Mouse (Mus musculus): Measurements from ENCODE around the gene AI467606. TPM values are rescaled to one million over a fixed set of nuclear protein-coding genes. Genes with fewer than 3 reads are reported as not detected.

The AI467606 gene
- polyA plus RNA-seq, 1 experiment from 2014 or later, result 4.3 TPM

DNA sequence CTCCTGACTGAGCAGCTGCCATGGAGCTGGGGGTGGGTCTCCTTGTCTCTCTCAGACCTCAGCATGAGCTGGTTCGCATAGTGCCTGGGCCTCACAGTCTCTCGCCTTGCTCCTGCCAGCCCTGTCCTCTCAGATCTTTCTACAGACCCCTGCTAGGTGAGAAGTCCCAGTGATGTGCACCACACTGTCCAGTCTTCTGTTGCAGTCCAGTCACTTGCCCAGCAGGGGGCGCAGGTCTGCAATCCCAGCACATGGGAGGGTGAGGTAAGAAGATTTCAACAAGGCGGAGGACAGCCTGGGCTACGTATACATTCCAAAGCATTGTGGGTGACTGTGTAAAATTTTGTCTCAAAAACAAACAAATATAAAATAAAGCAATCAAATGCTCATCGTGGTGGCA, 20.3 kb downstream of the AI467606 start:
- Histone ChIP-seq H3K36me3 (ENCODE audit: insufficient read depth, low read length) (no peaks in the 10 kb centered on the region), H3K4me3 (replicated peaks; ENCODE audit: low read depth, low read length) (no peak overlapping the region), H3K27me3 (ENCODE audit: insufficient read depth, low read length) (no peaks in the 10 kb centered on the region), H3K4me1 (replicated peaks; ENCODE audit: insufficient read depth, low read length) (0 out of 2 replicates have a peak, but pooled peaks cover 2% of the 10 kb centered on the region), H3K9ac (ENCODE audit: low read depth, low read length) (no peak overlapping the region), H3K4me2 (ENCODE audit: low read length) (no peak overlapping the region), H3K9me3 (replicated peaks; ENCODE audit: low read length) (no peaks in the 10 kb centered on the region), H3K27ac (no peak overlapping the region)
- ATAC-seq (replicated peaks; ENCODE audit: low FRiP score, low read depth) (no peak), DNase-seq (ENCODE audit: low spot score) (no peak)
- WGBS, result 51% methylated on average over 6 of the region's 6 CpGs
- TF ChIP-seq CTCF (IDR thresholded peaks at IDR 0.05; ENCODE audit: low read depth), result peak; percentile 77

DNA sequence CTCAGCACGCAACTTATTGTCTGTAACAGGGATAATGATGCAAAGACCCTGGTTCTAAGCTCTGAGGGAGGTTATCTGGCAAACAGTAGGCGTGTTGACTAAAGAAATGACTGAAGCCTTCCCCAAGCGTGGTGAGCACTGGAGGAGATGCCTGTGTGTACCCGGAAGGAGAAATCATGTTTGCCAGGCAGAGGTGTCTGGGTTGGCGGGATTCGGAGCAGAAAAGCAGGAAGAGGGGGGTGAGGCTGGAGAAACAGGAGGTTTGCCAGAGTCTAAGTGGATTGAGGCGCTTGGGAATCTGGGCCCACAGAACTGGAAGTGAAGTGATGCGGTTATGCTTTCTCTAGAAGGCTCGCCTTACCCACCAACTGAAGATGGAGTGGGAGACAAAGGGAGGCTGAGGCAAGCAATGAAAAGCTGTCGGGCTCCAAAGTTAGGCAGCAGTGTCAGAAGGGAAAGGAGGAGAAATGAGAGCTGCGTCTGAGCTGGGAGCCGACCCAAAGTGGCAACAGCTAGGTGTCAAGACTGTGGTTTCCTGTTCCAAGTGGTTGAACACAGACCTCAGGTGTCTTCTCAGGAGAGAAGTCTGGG, 21.2 kb downstream of the AI467606 start:
- H3K4me3 ChIP-seq (replicated peaks; ENCODE audit: low read depth, low read length), result no peak overlapping the region
- WGBS, result 68% methylated on average over 12 of the region's 12 CpGs
- ATAC-seq (replicated peaks; ENCODE audit: low FRiP score, low read depth), result no peak

DNA sequence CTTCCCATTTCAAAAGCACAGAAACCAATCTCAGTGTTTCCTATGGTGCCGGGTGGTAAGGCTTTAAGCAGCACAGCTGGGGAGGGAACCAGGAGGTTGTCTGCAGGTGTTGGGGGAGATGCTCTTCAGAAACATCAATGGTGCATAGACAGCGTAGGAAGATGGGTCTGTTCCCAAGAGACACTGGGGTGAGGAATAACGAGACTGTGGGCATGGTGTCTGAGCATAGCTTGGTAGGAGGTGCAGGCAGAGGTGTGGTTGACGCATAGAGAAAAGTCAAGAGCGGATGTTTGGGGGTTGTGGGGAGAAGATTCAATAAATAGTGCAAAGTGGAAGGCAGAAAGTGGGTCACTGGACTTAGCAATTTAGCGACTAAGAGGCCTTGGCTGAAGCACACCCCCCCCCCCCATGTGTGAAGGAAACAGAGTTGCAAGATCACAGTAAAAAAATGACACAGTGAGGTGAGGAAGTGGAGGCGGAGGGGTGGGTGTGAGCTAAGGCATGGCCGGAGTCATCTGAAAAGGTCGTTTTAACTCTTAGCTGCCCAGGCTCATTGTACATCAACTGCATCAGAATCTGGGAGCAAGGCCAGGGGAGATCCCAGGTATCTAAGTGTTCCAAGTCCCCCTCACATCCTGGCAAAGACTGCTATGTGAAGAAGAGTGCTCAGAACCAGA, 21.9 kb downstream of the AI467606 start:
- TF ChIP-seq CTCF (IDR thresholded peaks at IDR 0.05; ENCODE audit: low read depth), result no peak
- Histone ChIP-seq H3K4me2 (ENCODE audit: low read length) (no peak overlapping the region), H3K27ac (peak overlapping the region; percentile 84; the same call in 1 of the 2 replicates), H3K4me3 (replicated peaks; ENCODE audit: low read depth, low read length) (no peak overlapping the region), H3K4me1 (replicated peaks; ENCODE audit: insufficient read depth, low read length) (0 out of 2 replicates have a peak, but pooled peaks cover 8% of the 10 kb centered on the region), H3K9ac (ENCODE audit: low read depth, low read length) (no peak overlapping the region), H3K27me3 (ENCODE audit: insufficient read depth, low read length) (no peaks in the 10 kb centered on the region), H3K9me3 (replicated peaks; ENCODE audit: low read length) (no peaks in the 10 kb centered on the region), H3K36me3 (ENCODE audit: insufficient read depth, low read length) (no peaks in the 10 kb centered on the region)
- ATAC-seq (replicated peaks; ENCODE audit: low FRiP score, low read depth) (no peak), DNase-seq (ENCODE audit: low spot score) (no peak)
- WGBS, result 37% methylated on average over 9 of the region's 9 CpGs

More for the DNA sequence above, 21.2 kb downstream of the AI467606 start:
- Histone ChIP-seq H3K27ac (no peak overlapping the region), H3K4me2 (ENCODE audit: low read length) (no peak overlapping the region), H3K9me3 (replicated peaks; ENCODE audit: low read length) (no peaks in the 10 kb centered on the region), H3K4me1 (replicated peaks; ENCODE audit: insufficient read depth, low read length) (0 out of 2 replicates have a peak, but pooled peaks cover 2% of the 10 kb centered on the region), H3K9ac (ENCODE audit: low read depth, low read length) (no peak overlapping the region), H3K27me3 (ENCODE audit: insufficient read depth, low read length) (no peaks in the 10 kb centered on the region), H3K36me3 (ENCODE audit: insufficient read depth, low read length) (no peaks in the 10 kb centered on the region)
- no peak for DNase-seq (ENCODE audit: low spot score)
- TF ChIP-seq CTCF (IDR thresholded peaks at IDR 0.05; ENCODE audit: low read depth), result no peak

DNA sequence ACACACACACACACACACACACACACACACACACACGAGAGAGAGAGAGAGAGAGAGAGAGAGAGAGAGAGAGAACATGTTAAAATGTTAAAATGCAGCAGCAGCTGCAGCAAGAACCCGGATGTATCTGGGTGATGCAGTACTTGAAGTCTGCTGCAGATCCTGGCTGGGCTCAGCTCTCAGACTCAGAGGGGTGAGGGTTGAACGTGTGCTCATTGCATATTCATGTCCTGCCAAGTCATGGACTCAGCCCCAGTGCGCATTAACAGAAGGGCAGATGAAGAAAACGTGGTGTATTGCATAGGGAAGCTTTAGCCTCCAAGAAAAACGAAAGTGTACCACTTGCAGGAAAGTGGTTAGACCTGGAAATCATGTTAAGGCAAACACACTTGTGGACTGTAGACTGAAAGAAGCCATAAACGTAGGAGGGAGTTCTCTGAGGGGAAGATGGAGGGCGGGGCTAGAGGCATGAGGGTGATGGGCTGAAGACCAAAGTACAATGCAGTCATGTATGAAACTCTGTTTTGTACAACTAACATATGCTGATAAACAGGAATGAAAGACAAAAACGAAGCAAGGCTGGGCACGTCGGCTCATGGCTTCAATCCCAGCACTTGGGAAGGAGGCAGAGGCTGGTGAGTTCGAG, 22.6 kb downstream of the AI467606 start:
- Histone ChIP-seq H3K4me3 (replicated peaks; ENCODE audit: low read depth, low read length) (no peak overlapping the region), H3K36me3 (ENCODE audit: insufficient read depth, low read length) (no peaks in the 10 kb centered on the region), H3K27me3 (ENCODE audit: insufficient read depth, low read length) (no peaks in the 10 kb centered on the region), H3K9me3 (replicated peaks; ENCODE audit: low read length) (no peaks in the 10 kb centered on the region), H3K9ac (ENCODE audit: low read depth, low read length) (no peak overlapping the region), H3K4me2 (ENCODE audit: low read length) (no peak overlapping the region), H3K27ac (peak overlapping the region; percentile 84), H3K4me1 (replicated peaks; ENCODE audit: insufficient read depth, low read length) (peaks cover 12% of the 10 kb centered on the region; the same call in 1 of the 2 replicates)
- WGBS, result 40% methylated on average over 12 of the region's 12 CpGs
- ATAC-seq (replicated peaks; ENCODE audit: low FRiP score, low read depth), result peak; percentile 19; the same call in 1 of the 2 replicates
- no peak for TF ChIP-seq CTCF (IDR thresholded peaks at IDR 0.05; ENCODE audit: low read depth)
- peak; percentile 45 for DNase-seq (ENCODE audit: low spot score)

DNA sequence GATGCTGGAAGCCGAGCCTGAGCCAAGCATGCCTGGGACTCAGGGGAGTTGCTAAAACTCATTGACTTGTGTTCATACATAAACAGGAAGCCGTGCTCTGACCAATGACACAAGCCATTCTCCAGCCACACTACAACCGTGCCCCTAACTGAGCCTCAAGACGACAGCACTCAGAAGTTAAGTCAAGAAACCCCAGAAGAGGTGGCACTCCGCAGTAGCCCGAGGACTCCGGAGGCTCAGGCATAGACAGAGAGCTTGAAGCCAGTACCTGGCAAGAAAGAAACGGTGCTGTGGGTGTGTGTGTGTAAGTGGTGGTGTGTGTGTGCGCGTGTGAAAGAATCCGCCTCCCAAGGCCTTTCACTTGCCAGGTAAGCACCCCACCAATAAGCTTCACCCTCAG, 23.8 kb downstream of the AI467606 start:
- Histone ChIP-seq H3K9ac (ENCODE audit: low read depth, low read length) (no peak overlapping the region), H3K27me3 (ENCODE audit: insufficient read depth, low read length) (no peaks in the 10 kb centered on the region), H3K4me2 (ENCODE audit: low read length) (no peak overlapping the region), H3K9me3 (replicated peaks; ENCODE audit: low read length) (no peaks in the 10 kb centered on the region), H3K27ac (no peak overlapping the region), H3K4me1 (replicated peaks; ENCODE audit: insufficient read depth, low read length) (peaks cover 19% of the 10 kb centered on the region), H3K36me3 (ENCODE audit: insufficient read depth, low read length) (no peaks in the 10 kb centered on the region), H3K4me3 (replicated peaks; ENCODE audit: low read depth, low read length) (no peak overlapping the region)
- 74% methylated on average over 11 of the region's 11 CpGs for WGBS
- DNase-seq (ENCODE audit: low spot score), result no peak
- no peak for TF ChIP-seq CTCF (IDR thresholded peaks at IDR 0.05; ENCODE audit: low read depth)
- ATAC-seq (replicated peaks; ENCODE audit: low FRiP score, low read depth), result no peak

DNA sequence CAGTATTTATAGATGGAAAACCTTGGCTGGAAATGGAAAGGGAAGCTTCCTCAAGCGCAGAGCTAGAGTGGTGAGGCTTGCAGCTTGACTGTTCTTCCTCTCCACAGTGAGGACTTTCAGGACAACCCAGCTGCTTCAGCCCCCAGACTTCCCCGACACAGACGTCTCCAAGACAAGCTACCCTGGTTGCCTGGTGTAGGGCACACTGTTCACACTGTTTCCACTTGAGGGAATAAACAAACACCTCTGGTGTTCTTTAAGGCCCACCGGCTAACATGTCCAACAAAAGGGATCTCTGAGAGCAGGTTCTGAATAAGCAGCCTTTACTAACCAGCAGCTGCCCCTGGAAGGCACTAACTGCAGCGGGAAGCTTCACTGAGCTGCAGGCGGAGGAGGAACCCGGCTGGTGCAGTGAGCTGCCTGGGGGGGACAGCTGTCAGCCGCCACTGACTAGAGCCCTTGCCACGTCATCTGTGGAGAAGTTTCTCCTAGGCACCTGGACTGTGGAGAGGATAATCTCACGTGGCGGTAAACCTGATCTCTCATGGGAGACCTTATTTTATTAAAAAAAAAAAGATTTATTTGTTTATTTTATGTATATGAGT, 25.3 kb downstream of the AI467606 start:
- Histone ChIP-seq H3K9ac (ENCODE audit: low read depth, low read length) (no peak overlapping the region), H3K4me3 (replicated peaks; ENCODE audit: low read depth, low read length) (no peak overlapping the region), H3K4me2 (ENCODE audit: low read length) (no peak overlapping the region), H3K36me3 (ENCODE audit: insufficient read depth, low read length) (no peaks in the 10 kb centered on the region), H3K27ac (peak overlapping the region; percentile 37; the same call in 1 of the 2 replicates), H3K4me1 (replicated peaks; ENCODE audit: insufficient read depth, low read length) (peaks cover 19% of the 10 kb centered on the region), H3K27me3 (ENCODE audit: insufficient read depth, low read length) (no peaks in the 10 kb centered on the region), H3K9me3 (replicated peaks; ENCODE audit: low read length) (no peaks in the 10 kb centered on the region)
- ATAC-seq (replicated peaks; ENCODE audit: low FRiP score, low read depth), result no peak
- 41% methylated on average over 11 of the region's 11 CpGs for WGBS
- no peak for TF ChIP-seq CTCF (IDR thresholded peaks at IDR 0.05; ENCODE audit: low read depth)
- peak; percentile 60 for DNase-seq (ENCODE audit: low spot score)

All from kidney, postnatal 0 days (tissue).